Comparison of ENCODE assay signal across 18 mouse cellular contexts in genomic region chr13:97059746-97060145, GRCm38 (mm10). TPM values are rescaled to one million over a fixed set of nuclear protein-coding genes. Genes with fewer than 3 reads are reported as not detected.
"Had no signal": no experiment of that assay in that cellular context is flagged by ENCODE, and none has a peak within 500 bp of the region (broad histone marks: within the 10 kb centered on the region; RNA-seq: fewer than 3 reads in every experiment).

No protein-coding gene starts in this region.

- DNase-seq: kidney, adult 2 months; kidney, postnatal 25 days; layer of hippocampus, adult 9-11 months; layer of hippocampus, postnatal 36 days; liver, postnatal 0 days; lung, embryonic 14.5 days; retina, postnatal 1 day; right cerebral cortex, postnatal 25 days; spleen, adult 18-20 months; thymus, adult 2 months; thymus, postnatal 14 days; thymus, postnatal 4 days had no signal

RNA-seq across cellular contexts. Expression of gene 1700029F12Rik, which starts 25.6 kb away (rescaled TPM):
- total RNA-seq: layer of hippocampus, adult 2 months; layer of hippocampus, postnatal 36 days; left cerebral cortex, adult 2 months; left cerebral cortex, postnatal 10 days; left cerebral cortex, postnatal 36 days; megakaryocyte, adult 5-6 weeks; midbrain, postnatal 0 days had no signal

RNA-seq across cellular contexts. Expression of gene Gm6169, which starts 39.3 kb away (rescaled TPM):
- total RNA-seq: layer of hippocampus, adult 2 months; midbrain, postnatal 0 days had no signal
